ENCODE assay signal across 13 mouse cellular contexts in genomic region chr16:94246058-94246784, GRCm38 (mm10).
DNase-seq lines count a peak whose midpoint lies in the region; ATAC-seq and TF ChIP-seq lines count a peak whose summit lies in the region.
"Had no signal": no experiment of that assay in that cellular context is flagged by ENCODE, and none has a peak within 500 bp of the region (broad histone marks: within the 10 kb centered on the region; RNA-seq: fewer than 3 reads in every experiment).

No protein-coding gene starts in this region.

- H3K4me2 ChIP-seq in liver, postnatal 0 days (ENCODE audit: low read depth, low read length) = no peak overlapping the region
- H3K4me2 ChIP-seq in heart, embryonic 12.5 days = no peak overlapping the region
- H3K4me2 ChIP-seq: heart, embryonic 15.5 days had no signal

- no peaks in the 10 kb centered on the region for H3K27me3 ChIP-seq in liver, postnatal 0 days (ENCODE audit: insufficient read depth, low read length)
- H3K27me3 ChIP-seq in spleen, adult 2 months (ENCODE audit: control insufficient read depth, insufficient read depth, low read length) = no peaks in the 10 kb centered on the region
- no peaks in the 10 kb centered on the region for H3K27me3 ChIP-seq in heart, embryonic 12.5 days (replicated peaks)
- H3K27me3 ChIP-seq: heart, embryonic 15.5 days had no signal

- no peaks in the 10 kb centered on the region for H3K9me3 ChIP-seq in liver, postnatal 0 days (ENCODE audit: low read length)
- H3K9me3 ChIP-seq in heart, embryonic 12.5 days (replicated peaks) = no peaks in the 10 kb centered on the region
- H3K9me3 ChIP-seq: forebrain, embryonic 10.5 days; heart, embryonic 15.5 days had no signal

- TF ChIP-seq CTCF in liver, postnatal 0 days (IDR thresholded peaks at IDR 0.05; ENCODE audit: low read depth) = 0 out of 2 replicates have a peak, but pooled peaks have one; percentile 4
- no peak for TF ChIP-seq CTCF in spleen, adult 2 months (IDR thresholded peaks at IDR 0.05; ENCODE audit: extremely low read depth, insufficient read depth, insufficient read length, insufficient replicate concordance)

- DNase-seq in liver, postnatal 0 days = peak; percentile 33
- DNase-seq in liver = no peak
- DNase-seq in lung, postnatal 36 days = peak; percentile 57
- DNase-seq in spleen, adult 2 months (ENCODE audit: low read depth in 1 of 2, low spot score in 2 of 2) = peak; percentile 72 to 76
- DNase-seq in thymus, postnatal 4 days = no peak
- DNase-seq in urinary bladder, adult 18-20 months (ENCODE audit: low spot score in 2 of 2) = no peak
- DNase-seq: cerebellum, adult 8-10 months; gastrocnemius, postnatal 14 days had no signal

- H3K36me3 ChIP-seq in liver, postnatal 0 days (replicated peaks; ENCODE audit: insufficient read depth, low read length) = 0 out of 2 replicates have a peak, but pooled peaks cover 2% of the 10 kb centered on the region
- H3K36me3 ChIP-seq in spleen, adult 2 months (ENCODE audit: control insufficient read depth, insufficient read depth, low read length) = no peaks in the 10 kb centered on the region
- H3K36me3 ChIP-seq in heart, embryonic 12.5 days = no peaks in the 10 kb centered on the region
- H3K36me3 ChIP-seq: forebrain, embryonic 10.5 days; heart, embryonic 15.5 days had no signal

- WGBS in liver, postnatal 0 days (ENCODE audit: insufficient replicate concordance) = 61% methylated on average over 17 of the region's 17 CpGs
- WGBS in spleen, adult 2 months = 49% methylated on average over 17 of the region's 17 CpGs
- WGBS in heart, embryonic 12.5 days = 78% methylated on average over 17 of the region's 17 CpGs

- TF ChIP-seq POLR2A in spleen, adult 2 months (IDR thresholded peaks at IDR 0.05; ENCODE audit: low read depth, low read length) = peak; percentile 65

- peaks cover 5% of the 10 kb centered on the region; the same call in 1 of the 2 replicates for H3K4me1 ChIP-seq in liver, postnatal 0 days (ENCODE audit: insufficient read depth)
- H3K4me1 ChIP-seq in spleen, adult 2 months (ENCODE audit: control insufficient read depth, insufficient read depth, insufficient read length) = peaks cover 26% of the 10 kb centered on the region
- peaks cover 9% of the 10 kb centered on the region; the same call in 1 of the 2 replicates for H3K4me1 ChIP-seq in heart, embryonic 12.5 days (replicated peaks)

- no peak overlapping the region for H3K9ac ChIP-seq in liver, postnatal 0 days (replicated peaks)
- H3K9ac ChIP-seq in heart, embryonic 12.5 days = no peak overlapping the region
- H3K9ac ChIP-seq: heart, embryonic 15.5 days had no signal

- H3K4me3 ChIP-seq in liver, postnatal 0 days (ENCODE audit: low read depth, low read length) = no peak overlapping the region
- peak overlapping the region; percentile 56; the same call in 1 of the 2 replicates for H3K4me3 ChIP-seq in spleen, adult 2 months (ENCODE audit: extremely low read depth, insufficient read depth, insufficient read length)
- H3K4me3 ChIP-seq in heart, embryonic 12.5 days = no peak overlapping the region
- H3K4me3 ChIP-seq: forebrain, embryonic 10.5 days; heart, embryonic 15.5 days had no signal

- no peak overlapping the region for H3K27ac ChIP-seq in liver, postnatal 0 days (ENCODE audit: low read depth)
- H3K27ac ChIP-seq in spleen, adult 2 months (ENCODE audit: insufficient read depth, low read length) = peak overlapping the region; percentile 92
- H3K27ac ChIP-seq in heart, embryonic 12.5 days (ENCODE audit: poor library complexity, severe bottlenecking) = no peak overlapping the region
- H3K27ac ChIP-seq: forebrain, embryonic 10.5 days; heart, embryonic 15.5 days; stomach, postnatal 0 days had no signal

- TF ChIP-seq EP300 in liver, postnatal 0 days (IDR thresholded peaks at IDR 0.05; ENCODE audit: low read depth) = no peak

- ATAC-seq in liver, postnatal 0 days = peak; percentile 60
- ATAC-seq in common myeloid progenitor, adult 5-6 weeks (replicated peaks; ENCODE audit: low read depth, poor library complexity, severe bottlenecking) = peak; percentile 92
- no peak for ATAC-seq in heart, embryonic 12.5 days (ENCODE audit: insufficient number of reproducible peaks, low FRiP score)

Comparison
In these comparisons a context has a peak if more than half of its experiments do, and no peak if none do; other contexts are left out.
1. DNase-seq: peak in liver, postnatal 0 days (single experiment), lung, postnatal 36 days (single experiment) and spleen, adult 2 months (2 of 2); none in liver (single experiment), thymus, postnatal 4 days (single experiment) and urinary bladder, adult 18-20 months (0 of 2).